Mouse (Mus musculus): ENCODE measurements around the gene Cenps.

GRCm38 (mm10) chr4:149173661-149174060, 36.2 kb upstream of the Cenps start:
- TF ChIP-seq CTCF (IDR thresholded peaks at IDR 0.05; ENCODE audit: extremely low read depth, insufficient read depth, low read length), result no peak
- no peak for TF ChIP-seq POLR2A (IDR thresholded peaks at IDR 0.05; ENCODE audit: extremely low read depth, insufficient read depth, low read length)
